Mouse (Mus musculus) lung, adult 2 months (tissue): ENCODE measurements at regions not wholly inside any gene's neighbourhood (a gene's known extent, or its start where the extent isn't known, plus 50 kb on each side); places are given as distances from the start of the nearest gene placed in this dataset.

Experiments used
- CTCF ChIP-seq: fragments of 200-500 bp; IDR thresholded peaks from 2 replicates; pipeline ENCODE4 v1.5.1; 2011; ENCODE audit warnings: mild to moderate bottlenecking, low read length, control low read depth; ENCODE audit not compliant: insufficient read depth
- POLR2A ChIP-seq: fragments of 200-500 bp; IDR thresholded peaks from 2 replicates; pipeline ENCODE4 v1.6.1; 2011; ENCODE audit warnings: low read depth, mild to moderate bottlenecking, control low read depth, low read length, borderline replicate concordance; ENCODE audit errors: extremely low read depth

GRCm38 (mm10) chr15:41986264-41986663 is 1852.1 kb downstream of the 9330182O14Rik start:
- TF ChIP-seq CTCF (no peak), POLR2A (no peak)
